Mouse (Mus musculus) left cerebral cortex, adult 8-10 months (tissue): ENCODE data around the gene Nek2. TPM values are rescaled to one million over a fixed set of nuclear protein-coding genes. Genes with fewer than 3 reads are reported as not detected.
A peak's percentile ranks its signal among the peaks of the same experiment; 100 is the strongest.

Source experiments
- DNase-seq, 2 experiments: peaks; one replicate each; pipeline ENCODE4 v3.0.0; 2022; ENCODE audit warnings: low spot score in 2 of 2
- total RNA-seq, 4 experiments: library from RNA; stranded (reverse); gene quantifications; 2 replicates each; pipeline ENCODE4 v1.2.4; 2022

Nek2 gene
- total RNA-seq: 1 to 10 TPM; 1.1 to 2.2 (median 1.4) TPM

DNA sequence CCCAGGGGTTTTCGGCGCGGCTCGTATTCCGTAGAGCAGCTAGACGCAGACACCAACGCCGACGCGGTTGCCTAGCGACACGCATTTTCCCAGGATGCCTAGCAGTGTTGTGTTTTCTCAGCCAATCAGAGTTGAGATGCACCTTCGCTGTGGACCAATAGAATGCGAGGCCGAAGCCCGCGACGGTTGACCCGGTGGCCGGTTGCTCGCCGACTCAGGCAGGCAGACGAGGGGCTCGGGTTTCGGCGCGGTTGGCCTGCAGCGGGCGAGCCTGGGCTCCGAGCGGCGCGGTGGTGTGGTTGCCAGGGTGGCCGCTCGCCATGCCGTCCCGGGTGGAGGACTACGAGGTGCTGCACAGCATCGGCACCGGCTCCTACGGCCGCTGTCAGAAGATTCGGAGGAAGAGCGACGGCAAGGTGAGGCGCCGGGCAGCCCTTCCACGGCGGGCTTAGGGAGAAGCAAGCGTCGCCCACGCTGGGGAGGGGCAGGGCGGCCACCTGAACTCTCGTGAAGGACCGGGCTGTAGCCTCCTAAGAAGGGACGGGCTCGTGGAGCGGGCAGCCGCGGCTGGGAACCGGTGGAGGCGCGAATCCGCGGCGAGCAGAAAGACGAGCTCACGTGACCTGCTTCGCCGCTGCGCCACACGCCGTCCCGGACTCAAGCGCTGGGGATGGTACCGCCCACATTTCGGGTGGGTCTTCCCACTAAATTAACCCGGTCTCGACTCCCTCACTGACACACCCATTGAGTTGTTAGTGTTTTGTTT lies at the start of gene Nek2:
Gene Nek2, plus strand, starts transcription at position 119 of the 766 bp plus-strand sequence.
- peak; percentile 97 to 98 for DNase-seq

DNA sequence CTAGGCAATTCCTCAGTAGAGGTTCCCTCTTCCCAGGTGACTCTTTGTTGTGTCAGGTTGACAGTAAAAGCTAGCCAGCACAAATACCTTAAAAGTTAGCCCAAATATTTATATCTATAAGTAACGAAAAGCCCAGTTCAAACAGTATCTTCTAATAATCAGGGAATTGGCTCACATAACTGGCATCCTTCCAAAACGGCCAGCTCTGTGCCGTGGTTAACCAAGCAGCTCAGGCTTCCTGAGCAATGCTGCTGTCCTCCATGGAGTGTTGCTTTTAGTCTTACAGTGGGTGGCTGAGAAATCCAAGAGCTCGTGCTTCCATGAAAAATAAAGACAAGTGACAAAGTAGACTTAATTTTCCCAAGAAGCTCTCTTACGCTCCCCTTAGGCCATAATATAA lies 47.1 kb upstream of the Nek2 start:
- no peak for DNase-seq

DNA sequence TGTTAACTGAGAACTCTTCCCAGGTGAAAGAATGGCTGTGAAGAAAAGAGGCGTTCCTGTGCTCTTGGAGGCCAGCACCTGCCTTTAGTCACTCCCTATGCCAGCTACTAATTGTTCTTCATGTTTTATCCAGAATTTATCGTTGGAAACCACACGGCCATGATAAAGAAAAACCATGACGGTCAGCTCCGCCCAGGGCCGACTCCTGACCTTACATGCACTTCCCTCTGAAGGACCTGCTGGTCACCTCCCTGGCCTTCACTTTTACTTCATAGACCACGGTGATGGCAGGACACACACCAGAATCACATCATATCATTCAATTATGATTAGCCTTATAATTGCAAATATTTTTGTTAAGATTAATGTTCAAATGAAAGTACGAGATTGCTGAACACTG lies 46.1 kb upstream of the Nek2 start:
- DNase-seq: no peak

DNA sequence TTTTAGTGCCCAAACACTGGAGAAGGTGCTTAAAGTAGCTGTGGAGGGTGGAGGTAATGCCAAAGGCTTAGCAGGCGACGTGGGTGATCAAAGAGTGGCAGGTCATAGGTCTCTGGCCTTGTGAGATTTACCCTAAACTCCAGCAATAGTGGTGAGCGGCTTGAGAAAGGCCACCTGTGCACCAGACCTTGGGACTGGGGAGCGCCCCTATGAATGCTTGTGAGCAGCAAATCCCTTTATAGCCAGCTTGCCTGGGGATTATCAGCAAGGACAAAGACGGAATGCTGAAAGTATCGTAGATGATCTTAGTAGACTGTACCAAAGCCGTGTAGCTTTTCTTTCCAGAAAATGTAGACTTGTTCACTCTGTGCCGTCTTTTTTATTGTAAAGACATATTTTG lies 43.7 kb upstream of the Nek2 start:
- DNase-seq: no peak

DNA sequence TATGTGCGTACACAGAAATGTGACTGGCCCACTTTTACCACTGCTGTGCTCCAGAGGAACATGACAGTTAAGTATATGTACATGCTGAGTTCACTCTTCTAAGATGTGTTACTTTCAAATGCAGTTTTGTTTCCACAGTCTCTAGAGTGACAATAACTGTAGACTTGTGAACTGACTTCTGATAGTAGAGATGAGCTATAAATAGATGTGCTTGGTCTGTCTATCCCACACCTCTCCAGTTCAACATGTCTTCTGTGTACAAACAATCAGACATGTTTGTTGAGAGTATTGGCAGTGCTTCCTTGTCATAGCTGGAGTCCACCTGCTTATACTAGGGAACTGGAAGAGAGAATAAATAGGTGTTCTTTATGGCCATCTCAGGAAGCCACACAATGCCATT lies 40.8 kb upstream of the Nek2 start:
- DNase-seq: no peak

DNA sequence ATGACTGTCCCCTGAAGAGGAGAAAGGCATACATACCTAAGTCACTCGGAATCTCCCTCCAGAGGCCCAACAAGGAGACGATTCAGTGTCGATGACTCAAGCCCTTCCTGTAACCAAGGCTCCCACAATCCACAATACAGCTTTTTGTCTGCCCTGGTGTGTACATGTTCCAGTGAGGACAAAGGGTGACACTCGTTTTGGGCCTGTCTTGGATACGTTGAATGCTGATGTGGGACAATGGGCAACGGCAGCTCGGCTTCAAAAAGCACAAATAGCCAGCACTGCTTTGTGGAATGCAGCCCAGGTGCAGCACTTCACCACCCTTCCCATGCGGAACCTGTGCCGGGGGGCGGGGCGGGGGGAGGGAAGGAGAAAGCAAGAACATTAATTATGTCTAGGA lies 36.1 kb upstream of the Nek2 start:
- no peak for DNase-seq

DNA sequence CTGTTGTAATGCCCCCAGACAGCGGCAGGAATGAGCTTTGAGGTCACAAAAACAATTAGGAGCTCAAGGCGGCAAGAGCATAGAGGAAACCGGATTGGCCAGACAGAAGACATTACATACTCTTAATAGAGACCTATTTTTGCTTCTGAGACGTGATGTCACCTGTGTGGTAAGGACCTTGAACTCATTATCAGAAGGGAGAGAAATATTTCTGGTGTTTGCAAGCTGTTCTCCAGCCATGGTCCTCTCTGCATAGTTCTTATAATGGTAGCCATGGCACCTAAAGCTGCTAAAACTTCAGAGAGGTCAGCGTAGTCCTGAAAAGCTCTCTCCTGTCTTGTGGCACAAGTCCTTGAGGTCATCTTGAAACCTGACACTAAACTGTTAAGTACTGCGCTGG lies 35.0 kb upstream of the Nek2 start:
- DNase-seq: no peak

DNA sequence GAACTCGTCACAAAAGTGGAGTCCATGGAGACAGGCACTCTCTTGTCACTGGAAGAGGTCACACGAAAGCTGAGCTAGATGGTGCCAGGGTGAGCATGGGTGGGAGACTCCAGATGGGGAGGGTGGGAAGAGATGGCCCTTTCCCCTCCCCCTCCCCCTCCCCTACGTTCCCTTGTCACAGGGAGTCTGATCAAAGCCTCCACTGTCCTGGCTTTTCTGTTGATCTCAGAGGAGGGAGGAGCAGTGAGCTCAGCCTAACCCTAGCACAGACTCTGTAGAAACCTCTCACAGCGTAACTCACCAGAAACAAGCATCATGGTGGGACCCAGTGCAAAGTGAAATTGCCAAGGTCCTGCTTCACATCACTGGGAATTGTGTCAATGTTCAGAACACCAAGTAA lies 33.9 kb upstream of the Nek2 start:
- DNase-seq: peak in 1 of 2 experiments; percentile 55

DNA sequence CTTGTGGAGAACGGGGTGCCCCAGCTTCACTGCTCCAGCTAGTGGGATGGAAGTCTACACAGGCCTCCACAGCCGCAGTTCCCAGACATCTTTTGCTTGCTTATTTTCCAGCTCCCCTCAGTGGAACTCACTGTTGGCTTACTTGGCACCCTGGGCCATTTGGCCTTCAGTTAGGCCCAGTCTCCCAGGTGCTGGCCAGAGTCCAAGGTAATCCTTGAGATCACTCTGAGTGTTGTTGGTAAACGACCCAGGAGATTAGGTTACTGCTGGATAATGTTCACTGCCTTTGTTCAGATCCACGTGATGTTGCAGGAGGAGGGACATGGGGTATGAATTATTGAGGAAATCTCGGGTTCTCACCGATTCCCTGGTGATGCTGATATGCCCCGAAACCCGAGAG lies 28.3 kb upstream of the Nek2 start:
- DNase-seq: no peak

DNA sequence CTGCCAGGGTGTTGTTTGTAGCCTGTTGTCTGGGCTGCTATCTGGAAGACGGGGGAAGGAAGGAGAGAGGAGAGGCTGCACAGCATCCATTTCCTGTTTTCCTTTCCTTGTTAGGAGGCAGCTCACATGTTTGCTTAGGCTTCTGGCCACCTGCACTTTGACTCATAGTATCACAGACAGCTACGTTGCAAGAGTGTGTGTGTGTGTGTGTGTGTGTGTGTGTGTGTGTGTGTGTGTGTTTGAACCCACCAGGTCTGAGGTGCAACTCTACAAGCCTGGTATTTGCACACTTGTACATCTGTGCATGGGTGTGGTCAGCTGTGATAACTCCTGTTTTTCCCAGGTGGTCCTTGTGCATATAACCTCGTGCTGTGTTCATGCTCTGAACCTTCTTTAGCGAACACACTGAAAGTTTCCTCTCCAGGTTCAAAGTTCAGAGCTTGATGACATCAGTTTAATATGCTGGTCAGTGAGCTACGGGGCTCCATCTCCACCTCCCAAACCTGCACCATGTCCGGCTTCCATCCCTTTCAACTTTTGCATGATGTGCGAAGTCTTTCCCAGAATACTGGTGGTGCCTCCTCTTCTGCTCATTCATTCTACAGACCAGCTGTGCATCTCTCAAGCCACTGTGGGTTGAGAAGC lies 27.2 kb upstream of the Nek2 start:
- no peak for DNase-seq

DNA sequence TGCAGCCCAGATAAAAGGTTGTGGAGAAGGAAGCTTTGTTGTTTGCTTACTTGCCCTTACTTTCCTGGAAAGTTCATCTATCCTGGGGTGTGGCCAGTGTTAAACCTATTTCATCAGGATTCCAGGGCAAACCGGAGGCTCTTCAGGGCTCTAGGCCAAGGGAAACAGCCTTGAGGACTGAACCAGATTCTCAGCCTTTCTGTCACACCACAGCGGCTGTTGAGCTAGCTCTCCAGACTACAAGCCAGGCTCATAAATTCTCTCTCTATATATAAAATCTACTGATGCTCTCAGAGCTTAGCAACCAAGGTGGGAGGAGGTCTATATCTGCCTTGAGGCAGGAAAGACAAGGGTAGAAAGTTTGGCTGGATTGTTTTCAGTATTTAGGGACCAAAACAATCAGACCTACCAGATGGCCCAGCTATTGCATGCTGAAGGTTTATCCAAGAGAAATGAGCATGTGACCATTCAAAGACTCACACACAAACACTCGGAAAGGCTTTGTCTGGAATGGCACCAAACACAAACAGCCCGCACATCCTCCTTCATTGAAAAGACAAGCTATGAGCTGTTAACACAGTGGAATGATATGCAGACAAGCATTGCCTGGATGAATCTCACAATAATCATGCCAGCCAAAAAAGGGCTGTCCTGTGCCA lies 24.9 kb upstream of the Nek2 start:
- DNase-seq: no peak

DNA sequence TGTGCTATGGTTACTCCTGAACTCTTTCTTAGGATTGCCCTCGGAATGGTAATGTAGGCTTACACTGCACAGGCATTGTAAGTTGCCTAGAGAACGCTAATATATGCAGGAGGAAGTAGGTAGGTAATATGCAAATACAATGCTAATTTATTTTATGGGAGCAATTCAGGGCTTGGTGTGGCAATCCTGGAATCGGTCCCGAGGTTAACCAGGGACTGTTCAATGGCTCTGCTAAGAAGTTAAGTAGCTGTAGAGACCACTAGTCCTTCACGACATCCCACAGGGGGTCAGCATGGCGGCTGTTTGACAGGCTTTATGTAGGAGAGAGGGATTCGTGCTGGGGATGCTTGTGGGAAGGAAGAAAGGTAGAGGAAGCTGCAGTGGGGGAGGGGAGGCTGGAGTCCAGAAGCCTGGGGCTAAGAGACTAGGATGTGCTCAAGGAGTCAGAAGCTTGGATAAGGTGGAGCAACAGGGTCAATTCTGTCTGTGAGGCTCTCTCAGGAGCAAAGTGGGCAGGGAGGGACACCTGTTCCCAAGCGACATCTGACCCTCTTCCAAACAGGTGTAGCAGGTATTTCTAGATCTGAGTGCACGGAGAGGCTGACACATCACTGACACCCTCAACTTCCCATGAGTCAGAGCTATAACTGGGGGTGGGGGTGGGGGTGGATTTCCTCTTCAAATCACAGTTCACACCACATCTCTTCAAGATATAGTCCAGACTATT lies 19.0 kb upstream of the Nek2 start:
- DNase-seq: no peak

DNA sequence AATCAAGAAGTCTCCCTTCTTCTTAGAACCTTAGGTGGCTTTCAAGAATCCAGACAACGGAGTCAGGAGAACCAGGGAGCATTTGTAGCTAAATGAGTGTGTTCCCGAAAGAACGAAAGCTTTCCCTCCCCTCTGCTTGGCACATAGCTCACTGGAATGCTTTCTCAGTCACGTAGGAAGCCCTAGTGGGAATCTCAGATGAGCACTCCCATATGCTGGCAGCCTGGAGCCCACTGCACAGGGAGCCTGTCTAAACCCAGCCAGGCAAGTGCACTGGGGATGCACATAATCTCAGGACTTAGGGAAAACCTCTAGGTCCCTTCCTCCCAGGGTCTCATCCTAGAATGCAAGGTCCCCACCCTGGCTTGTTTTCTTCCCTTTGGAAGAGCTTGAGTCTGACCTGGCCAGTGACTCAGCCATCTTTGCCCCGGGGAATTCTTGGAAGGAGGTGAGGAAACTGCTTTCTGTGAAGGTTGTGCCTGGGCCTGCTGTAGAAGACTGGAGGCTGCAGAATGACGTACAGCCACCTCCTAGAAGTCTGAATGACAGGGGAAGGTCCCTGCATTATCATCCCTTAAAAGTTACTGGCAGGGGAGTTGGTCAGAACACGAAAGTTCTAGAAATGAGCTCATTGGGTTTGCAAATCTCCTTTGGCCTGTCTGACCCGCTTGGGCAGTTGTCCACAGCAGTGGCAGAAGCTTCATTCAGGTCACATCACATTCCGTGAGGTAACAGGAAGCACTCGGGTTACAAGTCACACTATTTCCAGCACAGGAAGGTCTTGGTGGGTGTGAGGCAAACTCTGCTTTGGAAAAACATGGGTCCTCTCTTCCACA lies 18.2 kb upstream of the Nek2 start:
- DNase-seq: peak in 1 of 2 experiments; percentile 59

DNA sequence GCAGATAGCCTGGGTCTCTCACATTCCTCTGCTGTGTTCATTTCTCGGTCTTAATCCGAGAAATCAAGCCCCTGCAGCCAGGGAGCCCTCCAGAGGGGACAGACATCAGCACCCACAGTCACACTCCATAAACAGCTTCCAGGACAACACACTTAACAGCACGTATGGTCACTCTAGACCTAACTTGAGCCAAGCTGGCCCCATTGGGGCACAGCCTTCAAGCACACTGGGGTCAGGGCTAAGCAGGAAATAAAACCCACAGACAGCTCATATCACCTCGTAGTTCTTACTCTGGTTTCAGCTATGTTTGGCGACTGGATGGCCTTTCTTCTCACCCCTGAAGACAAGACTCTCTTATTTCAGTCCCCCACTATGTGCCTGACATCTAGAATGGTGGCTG lies 16.5 kb upstream of the Nek2 start:
- DNase-seq: no peak

DNA sequence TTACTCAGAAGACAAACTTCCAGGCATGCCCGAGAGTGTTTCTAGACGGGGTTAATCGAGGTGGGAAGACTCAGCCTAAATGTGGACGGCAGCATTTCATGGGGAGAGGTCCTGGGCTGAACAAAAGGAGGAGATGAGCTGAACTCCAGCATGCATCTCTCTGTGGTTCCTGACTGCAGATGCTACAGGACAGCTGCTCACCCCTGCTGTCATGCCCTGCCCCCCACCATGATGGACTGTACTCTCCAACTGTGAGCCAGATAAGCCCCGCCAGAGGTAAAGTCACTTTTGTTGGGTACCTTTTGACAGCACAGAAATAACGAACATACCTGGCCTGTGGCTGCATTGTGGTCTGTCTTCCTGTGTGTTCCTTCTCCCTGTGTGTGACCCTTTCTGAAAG lies 15.5 kb upstream of the Nek2 start:
- DNase-seq: no peak

DNA sequence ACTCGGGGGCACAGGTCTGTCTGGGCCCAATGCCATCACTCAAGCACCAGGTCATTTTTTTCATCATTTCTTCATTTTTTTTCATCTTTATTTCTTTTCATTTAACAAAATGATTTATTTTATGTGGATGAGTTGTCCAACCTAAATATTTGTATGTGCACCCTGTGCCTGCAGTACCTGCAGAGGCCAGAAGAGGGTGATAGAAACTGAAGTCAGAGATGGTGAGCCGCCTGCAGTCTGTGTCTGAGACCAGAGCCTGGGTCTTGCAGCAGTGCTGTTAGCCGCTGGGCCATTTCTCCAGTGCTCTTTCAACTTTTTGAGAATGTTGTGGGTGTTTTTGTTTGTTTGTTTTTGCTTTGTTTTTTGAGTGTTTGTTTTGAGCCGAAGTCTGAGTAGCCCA lies 14.5 kb upstream of the Nek2 start:
- no peak for DNase-seq

DNA sequence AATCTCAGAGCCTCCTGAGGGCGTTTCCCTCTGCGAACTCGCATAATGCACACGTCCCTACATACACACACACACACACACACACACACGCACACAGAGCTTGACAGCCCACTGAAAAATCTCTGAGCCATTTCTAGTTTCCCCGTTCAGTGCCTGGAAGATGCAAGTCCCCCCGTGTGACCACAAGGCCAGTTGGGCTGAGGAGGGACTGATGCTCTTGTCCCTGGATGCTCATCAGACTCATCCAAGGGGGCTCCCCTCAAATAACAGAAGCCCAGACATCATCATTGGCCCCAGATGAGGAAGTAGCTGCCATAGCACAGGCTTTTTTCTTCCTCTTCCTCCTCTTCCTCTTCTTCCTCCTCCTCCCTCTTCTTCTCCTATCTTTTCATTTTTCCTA lies 13.3 kb upstream of the Nek2 start:
- DNase-seq: no peak

DNA sequence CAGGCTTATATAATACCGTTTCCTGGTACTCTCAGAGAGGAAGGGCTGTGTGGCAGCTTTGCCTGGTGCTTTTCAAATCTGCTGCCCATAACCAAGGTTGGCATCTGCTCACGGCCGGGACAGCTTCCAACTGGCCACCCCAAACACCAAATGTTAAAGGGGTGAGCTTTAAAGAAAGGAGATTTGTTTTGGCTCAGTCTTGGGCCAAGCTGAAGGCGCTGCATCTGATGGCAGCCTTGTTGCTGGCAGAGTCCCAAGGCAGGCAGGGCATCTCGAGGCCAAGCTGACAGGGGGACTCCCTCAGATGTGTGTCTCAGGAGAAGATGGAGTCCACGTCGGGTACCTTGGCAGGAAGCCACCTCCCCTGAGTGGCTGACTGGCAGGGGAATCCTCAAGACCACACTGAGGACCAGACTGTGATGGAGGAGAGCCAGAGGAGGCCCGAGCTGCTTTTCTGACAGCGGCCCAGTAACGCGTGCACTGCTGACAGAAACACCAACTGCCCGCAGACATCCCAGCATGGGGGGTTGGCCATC lies 12.5 kb upstream of the Nek2 start:
- peak in 1 of 2 experiments; percentile 57 for DNase-seq

DNA sequence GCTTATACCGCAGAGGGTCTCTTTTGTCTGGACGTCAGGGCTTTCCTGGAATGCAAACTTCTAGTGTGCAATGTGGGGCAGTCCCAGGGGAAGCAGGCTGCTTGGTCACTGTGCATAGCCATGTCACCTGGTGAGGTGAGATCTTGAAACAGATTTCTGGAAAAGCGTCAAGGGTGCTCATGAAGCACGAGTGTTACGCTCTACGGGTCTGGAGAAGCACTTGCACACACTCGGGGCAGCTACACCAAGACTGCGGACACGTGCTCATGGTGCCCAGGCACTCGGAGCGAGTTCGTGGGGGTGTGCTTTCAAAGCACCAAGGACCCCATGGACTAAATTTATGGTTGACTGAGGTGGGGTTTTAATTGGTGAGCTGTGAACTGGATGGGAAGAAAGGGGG lies 9.5 kb upstream of the Nek2 start:
- no peak for DNase-seq

DNA sequence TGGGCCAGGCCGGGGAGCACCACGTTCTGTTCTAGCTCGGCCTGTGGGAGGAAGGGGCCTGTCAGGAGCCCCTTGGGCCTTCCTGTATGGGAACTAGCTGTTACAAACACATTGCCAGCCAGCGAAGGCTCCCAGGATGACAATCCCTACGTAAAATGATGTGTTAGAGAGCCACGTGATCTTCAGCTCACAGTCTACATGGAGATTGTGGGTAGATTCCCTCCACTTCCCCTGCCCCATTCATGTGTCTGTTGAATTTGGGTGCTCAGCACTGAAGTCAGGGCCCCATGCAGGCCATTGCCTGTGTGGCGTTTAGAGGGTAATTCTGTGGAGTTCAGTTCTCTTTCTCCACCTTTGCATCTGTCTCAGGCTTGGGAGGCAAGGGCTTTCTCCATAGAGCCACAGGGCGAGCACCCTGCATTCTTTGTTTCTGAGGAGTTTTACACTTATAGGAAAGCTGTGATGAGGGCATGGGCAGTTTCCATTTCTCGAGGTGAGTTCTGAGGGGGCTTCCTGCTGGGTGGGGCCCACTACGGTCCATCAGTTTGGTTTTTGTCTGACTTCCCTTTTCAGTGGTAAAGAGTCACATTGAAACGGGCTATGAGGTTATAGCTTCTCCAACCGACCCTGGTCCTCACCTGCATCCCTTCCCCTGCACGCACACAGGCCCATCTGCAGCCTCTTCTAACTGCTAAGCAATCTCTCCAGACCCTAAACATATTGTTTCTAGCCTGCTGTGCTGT lies 8.1 kb upstream of the Nek2 start:
- no peak for DNase-seq
